Mouse (Mus musculus): ENCODE results near the gene Acd. TPM values are rescaled to one million over a fixed set of nuclear protein-coding genes. Genes with fewer than 3 reads are reported as not detected.

The Acd gene
- polyA plus RNA-seq, 1 experiment from 2014 or later, result 84.3 TPM

DNA sequence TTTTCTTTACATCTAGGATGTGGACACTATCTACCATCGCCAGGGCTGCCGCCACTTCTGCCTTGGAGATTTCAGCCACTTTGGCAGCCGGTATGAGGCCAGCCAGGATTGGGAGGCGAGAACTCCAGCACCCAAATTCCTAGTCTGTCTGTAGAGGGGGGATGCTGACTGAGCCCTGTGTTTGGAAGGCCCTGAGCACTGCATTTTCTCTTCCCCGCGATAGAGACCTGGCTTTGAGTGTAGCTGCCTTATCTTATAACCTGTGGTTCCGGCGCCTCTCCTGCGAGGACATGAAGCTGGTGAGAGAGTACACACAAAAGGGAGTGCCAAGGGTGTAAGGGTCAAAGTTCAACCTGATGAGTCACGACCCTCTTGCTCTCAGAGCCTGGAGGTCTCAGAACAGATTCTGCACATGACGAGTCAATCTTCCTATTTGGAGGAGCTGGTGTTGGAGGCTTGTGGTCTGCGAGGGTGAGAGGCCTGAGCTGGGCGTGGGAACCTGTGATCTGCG lies 12.6 kb downstream of the Acd start:
- H3K9ac ChIP-seq, result no peak overlapping the region
- peaks cover 9% of the 10 kb centered on the region; the same call in 1 of the 2 replicates for H3K4me1 ChIP-seq
- no peak overlapping the region for H3K4me3 ChIP-seq
- H3K27me3 ChIP-seq, result no peaks in the 10 kb centered on the region
- peaks cover 12% of the 10 kb centered on the region for H3K36me3 ChIP-seq
- no peak overlapping the region for H3K27ac ChIP-seq
- no peak overlapping the region for H3K4me2 ChIP-seq
- 68% methylated on average over 14 of the region's 14 CpGs for WGBS
- H3K9me3 ChIP-seq, result no peaks in the 10 kb centered on the region; the same call in 1 of the 2 replicates
- no peak for ATAC-seq (ENCODE audit: insufficient number of reproducible peaks, insufficient read depth, low FRiP score, low TSS enrichment, low read depth)

DNA sequence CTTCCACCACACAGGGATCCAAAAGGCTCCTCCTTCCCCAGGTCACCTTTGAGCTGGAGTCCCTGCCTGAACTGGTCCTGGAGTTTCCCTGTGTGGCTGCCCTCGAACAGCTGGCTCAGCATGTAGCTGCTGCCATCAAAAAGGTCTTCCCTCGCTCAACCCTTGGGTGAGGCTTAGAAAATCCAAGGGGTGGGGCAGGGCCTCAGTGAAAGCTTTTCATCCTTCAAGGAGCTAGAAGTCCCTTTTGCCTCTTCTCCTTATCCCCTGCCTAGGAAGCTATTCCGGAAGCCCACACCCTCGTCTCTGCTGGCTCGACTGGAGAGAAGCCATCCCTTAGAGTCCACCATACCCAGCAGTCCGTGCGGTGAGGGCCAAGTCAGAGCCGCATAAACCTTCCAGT lies 13.4 kb downstream of the Acd start:
- Histone ChIP-seq H3K4me1 (peaks cover 9% of the 10 kb centered on the region; the same call in 1 of the 2 replicates), H3K9ac (no peak overlapping the region), H3K27ac (no peak overlapping the region), H3K9me3 (no peaks in the 10 kb centered on the region), H3K36me3 (peaks cover 17% of the 10 kb centered on the region), H3K4me3 (no peak overlapping the region), H3K4me2 (no peak overlapping the region), H3K27me3 (no peaks in the 10 kb centered on the region)
- WGBS, result 70% methylated on average over 8 of the region's 8 CpGs
- ATAC-seq (ENCODE audit: insufficient number of reproducible peaks, insufficient read depth, low FRiP score, low TSS enrichment, low read depth), result no peak

DNA sequence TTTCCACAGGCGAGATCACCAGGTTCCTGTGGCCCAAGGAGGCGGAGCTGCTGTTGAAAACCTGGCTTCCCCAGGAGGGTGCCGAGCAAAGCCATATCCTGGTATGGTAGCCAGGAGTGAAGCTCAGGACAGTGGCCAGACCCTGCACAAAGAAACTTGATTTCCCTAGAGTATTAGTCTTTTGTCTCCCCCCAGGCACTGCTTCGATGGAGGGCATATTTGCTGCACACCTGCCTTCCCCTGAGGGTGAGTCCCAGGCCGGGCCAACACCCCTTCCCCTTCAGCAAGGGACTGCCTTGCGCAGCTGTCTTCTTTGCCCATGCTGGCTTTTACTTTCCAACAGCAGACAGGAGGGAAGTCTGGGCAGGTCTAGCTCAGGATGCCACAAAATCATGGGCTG lies 14.4 kb downstream of the Acd start:
- Histone ChIP-seq H3K27ac (no peak overlapping the region), H3K4me1 (peaks cover 9% of the 10 kb centered on the region; the same call in 1 of the 2 replicates), H3K9me3 (no peaks in the 10 kb centered on the region), H3K36me3 (peaks cover 26% of the 10 kb centered on the region), H3K27me3 (no peaks in the 10 kb centered on the region), H3K4me3 (no peak overlapping the region), H3K9ac (no peak overlapping the region), H3K4me2 (no peak overlapping the region)
- no peak for ATAC-seq (ENCODE audit: insufficient number of reproducible peaks, insufficient read depth, low FRiP score, low TSS enrichment, low read depth)
- 55% methylated on average over 6 of the region's 6 CpGs for WGBS

DNA sequence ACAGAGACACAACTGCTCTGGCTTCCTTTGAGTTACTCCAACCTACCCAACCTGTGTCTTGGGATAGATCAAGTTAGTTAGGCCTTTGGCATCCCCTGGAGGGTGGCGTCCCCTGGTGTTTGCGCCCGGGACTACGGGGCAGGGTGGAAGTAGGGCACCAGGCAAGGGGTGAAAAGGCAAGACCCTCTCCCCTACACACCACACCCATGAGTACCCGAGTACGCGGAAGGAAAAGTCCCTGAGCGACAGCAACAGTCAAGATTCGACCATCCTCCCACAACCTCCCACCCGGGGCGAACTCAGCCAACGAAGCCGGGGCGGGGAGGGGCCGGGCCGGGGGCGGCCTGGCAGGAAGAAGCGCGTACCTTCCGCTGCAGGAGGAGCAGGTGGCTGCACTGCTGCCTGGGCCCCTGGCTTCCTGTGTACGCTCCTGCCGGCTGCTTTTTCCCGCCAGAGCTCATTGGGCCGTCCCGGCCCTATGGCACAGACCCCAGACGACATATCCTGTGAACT lies 15.1 kb downstream of the Acd start, which contains the start of gene Carmil2:
Gene Carmil2 (plus strand): TSS at position 479 of the 513 bp plus-strand sequence.
- Histone ChIP-seq H3K4me1 (peaks cover 9% of the 10 kb centered on the region; the same call in 1 of the 2 replicates), H3K4me2 (peak within 1 kb of the TSS; percentile 47), H3K27ac (no peak within 1 kb of the TSS), H3K36me3 (peaks cover 33% of the 10 kb centered on the region), H3K9me3 (no peaks in the 10 kb centered on the region), H3K27me3 (no peaks in the 10 kb centered on the region), H3K4me3 (peak within 1 kb of the TSS; percentile 7; the same call in 1 of the 2 replicates), H3K9ac (peak within 1 kb of the TSS; percentile 1; the same call in 1 of the 2 replicates)
- 7% methylated on average over 26 of the region's 26 CpGs for WGBS
- ATAC-seq (ENCODE audit: insufficient number of reproducible peaks, insufficient read depth, low FRiP score, low TSS enrichment, low read depth), result peak; percentile 20; the same call in 1 of the 2 replicates

DNA sequence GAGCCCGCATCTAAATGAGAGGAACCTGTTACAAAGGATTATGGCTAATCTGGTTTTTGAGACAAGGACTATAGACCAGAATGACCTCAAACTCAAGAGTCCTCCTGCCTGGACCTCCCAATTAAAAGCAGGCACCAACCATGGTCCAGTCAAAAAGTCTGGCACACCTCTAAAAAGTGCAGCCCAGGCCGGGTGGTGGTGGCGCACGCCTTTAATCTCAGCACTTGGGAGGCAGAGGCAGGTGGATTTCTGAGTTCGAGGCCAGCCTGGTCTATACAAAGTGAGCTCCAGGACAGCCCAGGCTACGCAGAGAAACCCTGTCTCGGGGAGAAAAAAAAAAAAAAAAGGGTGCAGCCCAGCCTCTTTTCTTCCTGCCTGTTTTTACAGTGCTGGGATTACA lies 15.6 kb downstream of the Acd start:
- no peak overlapping the region; the same call in 1 of the 2 replicates for H3K9ac ChIP-seq
- H3K27me3 ChIP-seq, result no peaks in the 10 kb centered on the region
- no peak for ATAC-seq (ENCODE audit: insufficient number of reproducible peaks, insufficient read depth, low FRiP score, low TSS enrichment, low read depth)
- no peak overlapping the region for H3K27ac ChIP-seq
- no peaks in the 10 kb centered on the region for H3K9me3 ChIP-seq
- H3K4me3 ChIP-seq, result no peak overlapping the region
- H3K36me3 ChIP-seq, result peaks cover 38% of the 10 kb centered on the region
- 71% methylated on average over 7 of the region's 7 CpGs for WGBS
- peaks cover 9% of the 10 kb centered on the region; the same call in 1 of the 2 replicates for H3K4me1 ChIP-seq
- no peak overlapping the region for H3K4me2 ChIP-seq

DNA sequence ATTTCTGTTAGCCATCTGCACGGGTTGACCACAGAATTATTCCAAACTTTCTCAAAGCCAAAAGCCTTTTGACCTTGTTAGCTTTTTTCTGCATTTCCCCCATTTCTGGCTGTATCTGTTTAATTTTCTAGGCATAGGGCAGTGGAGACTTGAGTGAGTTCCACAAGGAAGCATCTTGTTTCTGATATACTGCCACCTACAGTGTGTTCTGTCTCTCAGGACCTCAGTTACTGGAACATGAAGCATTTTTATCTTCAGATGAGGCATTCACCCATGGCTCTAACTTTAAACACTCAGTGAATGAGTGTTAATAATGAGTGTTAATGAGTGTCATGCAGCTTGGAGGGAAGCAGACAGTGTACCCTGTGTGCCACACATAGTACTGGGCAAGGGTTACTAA lies 23.0 kb downstream of the Acd start:
- no peak overlapping the region for H3K9ac ChIP-seq
- H3K4me2 ChIP-seq, result no peak overlapping the region
- no peaks in the 10 kb centered on the region for H3K4me1 ChIP-seq
- no peak overlapping the region for H3K4me3 ChIP-seq
- H3K9me3 ChIP-seq, result no peaks in the 10 kb centered on the region
- ATAC-seq (ENCODE audit: insufficient number of reproducible peaks, insufficient read depth, low FRiP score, low TSS enrichment, low read depth), result no peak
- peaks cover 93% of the 10 kb centered on the region for H3K36me3 ChIP-seq
- 84% methylated on average over 1 of the region's 1 CpGs for WGBS
- H3K27me3 ChIP-seq, result no peaks in the 10 kb centered on the region
- no peak overlapping the region for H3K27ac ChIP-seq

DNA sequence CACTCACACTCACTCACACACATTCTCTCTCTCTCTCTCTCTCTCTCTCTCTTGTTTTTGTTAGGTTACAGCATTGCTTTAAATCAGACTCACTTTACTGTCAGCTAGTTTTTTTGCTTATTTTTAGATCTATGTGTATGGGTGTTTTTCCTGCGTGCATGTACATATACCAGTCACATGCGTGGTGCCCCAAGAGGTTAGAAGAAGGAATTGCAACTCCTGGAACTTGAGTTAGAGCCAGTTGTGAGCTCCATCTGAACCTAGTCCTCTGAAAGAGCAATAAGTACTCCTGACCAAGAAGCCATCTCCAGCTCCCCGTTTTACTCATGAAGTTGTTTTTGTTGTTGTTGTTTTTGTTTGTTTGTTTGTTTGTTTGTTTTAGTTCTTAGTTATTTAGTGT lies 39.7 kb downstream of the Acd start:
- Histone ChIP-seq H3K4me2 (no peak overlapping the region), H3K9me3 (no peaks in the 10 kb centered on the region), H3K9ac (no peak overlapping the region), H3K27me3 (no peaks in the 10 kb centered on the region), H3K4me1 (no peaks in the 10 kb centered on the region), H3K4me3 (no peak overlapping the region), H3K36me3 (peaks cover 31% of the 10 kb centered on the region), H3K27ac (no peak overlapping the region)
- 75% methylated on average over 3 of the region's 3 CpGs for WGBS
- ATAC-seq (ENCODE audit: insufficient number of reproducible peaks, insufficient read depth, low FRiP score, low TSS enrichment, low read depth), result no peak

DNA sequence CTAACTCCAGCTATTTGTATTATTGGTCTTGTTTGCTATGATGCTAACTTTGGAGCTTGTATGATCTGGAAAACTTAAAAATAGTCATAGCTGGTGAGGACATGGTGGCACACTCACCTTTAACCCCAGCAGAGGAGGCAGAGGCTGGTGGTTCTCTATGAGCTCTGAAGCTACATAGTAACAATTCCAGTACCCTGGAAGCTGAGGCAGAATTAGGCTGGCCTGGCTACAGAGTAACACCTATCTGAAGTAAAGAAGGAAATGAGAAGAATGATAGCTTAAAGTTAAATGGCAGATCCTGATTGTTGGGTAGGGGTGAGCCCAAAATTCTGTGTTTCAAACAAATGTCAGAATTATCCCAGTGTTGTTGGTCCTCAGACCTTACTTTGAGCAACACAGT lies 43.3 kb downstream of the Acd start:
- ATAC-seq (ENCODE audit: insufficient number of reproducible peaks, insufficient read depth, low FRiP score, low TSS enrichment, low read depth), result no peak
- no peak overlapping the region for H3K4me3 ChIP-seq
- no peaks in the 10 kb centered on the region for H3K27me3 ChIP-seq
- peaks cover 20% of the 10 kb centered on the region for H3K36me3 ChIP-seq
- no peaks in the 10 kb centered on the region for H3K4me1 ChIP-seq
- H3K9ac ChIP-seq, result no peak overlapping the region
- no peak overlapping the region for H3K27ac ChIP-seq
- H3K4me2 ChIP-seq, result no peak overlapping the region
- H3K9me3 ChIP-seq, result no peaks in the 10 kb centered on the region

DNA sequence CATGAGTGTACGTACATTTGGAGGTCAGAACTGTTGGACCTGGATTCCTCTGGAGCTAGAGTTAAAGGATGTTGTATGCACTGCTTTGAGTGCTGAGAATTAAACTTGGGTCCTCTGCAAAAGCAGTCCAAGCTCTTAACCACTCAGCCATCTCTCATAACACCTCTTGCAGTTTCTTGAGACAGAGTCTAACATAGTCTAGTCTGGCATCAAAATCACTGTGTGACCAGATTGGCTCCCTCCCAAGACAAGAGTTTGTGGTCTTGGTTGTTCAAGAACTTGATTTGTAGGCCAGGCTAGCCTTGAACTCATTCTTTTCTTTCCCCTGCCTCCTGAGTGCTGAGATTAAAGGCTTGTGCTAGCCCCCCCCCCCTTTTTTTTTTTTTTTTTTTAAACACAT lies 52.0 kb downstream of the Acd start:
- H3K36me3 ChIP-seq, result peaks cover 67% of the 10 kb centered on the region
- no peak overlapping the region for H3K9ac ChIP-seq
- no peak overlapping the region for H3K27ac ChIP-seq
- H3K9me3 ChIP-seq, result no peaks in the 10 kb centered on the region
- H3K4me1 ChIP-seq, result no peaks in the 10 kb centered on the region
- no peak overlapping the region for H3K4me3 ChIP-seq
- WGBS, result 90% methylated on average over 1 of the region's 1 CpGs
- no peaks in the 10 kb centered on the region for H3K27me3 ChIP-seq
- no peak overlapping the region for H3K4me2 ChIP-seq
- ATAC-seq (ENCODE audit: insufficient number of reproducible peaks, insufficient read depth, low FRiP score, low TSS enrichment, low read depth), result no peak

Other genes with a start within 250 kb of the Acd start
- gene Tppp3, start 229.6 kb downstream of the Acd start, polyA plus RNA-seq (2015; fragmentation: Nextera tagmentation; extraction: Ambion mirVana), result 18.7 and 23.1 TPM in 2 replicates
- 52.2 and 53.3 TPM in 2 replicates for gene Zdhhc1, start 204.2 kb downstream of the Acd start, polyA plus RNA-seq (2015; fragmentation: Nextera tagmentation; extraction: Ambion mirVana)
- gene Hsd11b2, start 182.3 kb downstream of the Acd start, polyA plus RNA-seq (2015; fragmentation: Nextera tagmentation; extraction: Ambion mirVana), result 0.87 and 1.1 TPM in 2 replicates
- gene Atp6v0d1, start 135.1 kb downstream of the Acd start, polyA plus RNA-seq (2015; fragmentation: Nextera tagmentation; extraction: Ambion mirVana), result 78.4 and 80.4 TPM in 2 replicates
- gene Ripor1, start 95.8 kb downstream of the Acd start, polyA plus RNA-seq (2015; fragmentation: Nextera tagmentation; extraction: Ambion mirVana), result 18.6 and 18.7 TPM in 2 replicates
- 136 and 146 TPM in 2 replicates for gene Ctcf, start 64.5 kb downstream of the Acd start, polyA plus RNA-seq (2015; fragmentation: Nextera tagmentation; extraction: Ambion mirVana)
- gene Agrp, start 63.7 kb downstream of the Acd start, polyA plus RNA-seq (2015; fragmentation: Nextera tagmentation; extraction: Ambion mirVana), result 0.90 and 2.1 TPM in 2 replicates
- 0.61 and 0.84 TPM in 2 replicates for gene Carmil2, start 14.8 kb downstream of the Acd start, polyA plus RNA-seq (2015; fragmentation: Nextera tagmentation; extraction: Ambion mirVana)
- gene Pard6a, start within 50 bp of the Acd start, polyA plus RNA-seq (2015; fragmentation: Nextera tagmentation; extraction: Ambion mirVana), result 18.9 and 21.5 TPM in 2 replicates
- 0.25 and 0.36 TPM in 2 replicates for gene 4933405L10Rik, start 6.6 kb upstream of the Acd start, polyA plus RNA-seq (2015; fragmentation: Nextera tagmentation; extraction: Ambion mirVana)
- 28.6 and 34.5 TPM in 2 replicates for gene Enkd1, start 7.1 kb upstream of the Acd start, polyA plus RNA-seq (2015; fragmentation: Nextera tagmentation; extraction: Ambion mirVana)
- gene Gfod2, start 57.6 kb upstream of the Acd start, polyA plus RNA-seq (2015; fragmentation: Nextera tagmentation; extraction: Ambion mirVana), result 26.0 and 27.5 TPM in 2 replicates
- gene Ranbp10, start 126.2 kb upstream of the Acd start, polyA plus RNA-seq (2015; fragmentation: Nextera tagmentation; extraction: Ambion mirVana), result 15.1 and 17.8 TPM in 2 replicates
- gene Tsnaxip1, start 126.6 kb upstream of the Acd start, polyA plus RNA-seq (2015; fragmentation: Nextera tagmentation; extraction: Ambion mirVana), result 0.21 and 0.24 TPM in 2 replicates
- 56.0 and 58.7 TPM in 2 replicates for gene Cenpt, start 152.2 kb upstream of the Acd start, polyA plus RNA-seq (2015; fragmentation: Nextera tagmentation; extraction: Ambion mirVana)
- 73.5 and 77.5 TPM in 2 replicates for gene Thap11, start 154.0 kb upstream of the Acd start, polyA plus RNA-seq (2015; fragmentation: Nextera tagmentation; extraction: Ambion mirVana)
- 191 and 275 TPM in 2 replicates for gene Nutf2, start 159.5 kb upstream of the Acd start, polyA plus RNA-seq (2015; fragmentation: Nextera tagmentation; extraction: Ambion mirVana)
- 54.1 and 58.3 TPM in 2 replicates for gene Edc4, start 179.8 kb upstream of the Acd start, polyA plus RNA-seq (2015; fragmentation: Nextera tagmentation; extraction: Ambion mirVana)
- 0.51 and 0.77 TPM in 2 replicates for gene Nrn1l, start 192.5 kb upstream of the Acd start, polyA plus RNA-seq (2015; fragmentation: Nextera tagmentation; extraction: Ambion mirVana)
- 43.0 and 43.2 TPM in 2 replicates for gene Pskh1, start 199.3 kb upstream of the Acd start, polyA plus RNA-seq (2015; fragmentation: Nextera tagmentation; extraction: Ambion mirVana)
- gene Ctrl, start 232.8 kb upstream of the Acd start, polyA plus RNA-seq (2015; fragmentation: Nextera tagmentation; extraction: Ambion mirVana), result 1.3 and 1.8 TPM in 2 replicates
- 28.6 and 29.0 TPM in 2 replicates for gene Psmb10, start 237.3 kb upstream of the Acd start, polyA plus RNA-seq (2015; fragmentation: Nextera tagmentation; extraction: Ambion mirVana)
- 2.8 and 5.6 TPM in 2 replicates for gene Lcat, start 242.3 kb upstream of the Acd start, polyA plus RNA-seq (2015; fragmentation: Nextera tagmentation; extraction: Ambion mirVana)